In genomic region chr14:29270541-29270940, GRCm38 (mm10) we compare ENCODE assay signal across 20 mouse cellular contexts.
DNase-seq lines count a peak whose midpoint lies in the region; TF ChIP-seq lines count a peak whose summit lies in the region.
"Had no signal": no experiment of that assay in that cellular context is flagged by ENCODE, and none has a peak within 500 bp of the region (broad histone marks: within the 10 kb centered on the region; RNA-seq: fewer than 3 reads in every experiment).

No protein-coding gene starts in this region.

- no peak for TF ChIP-seq CTCF in lung, adult 2 months (IDR thresholded peaks at IDR 0.05; ENCODE audit: insufficient read depth, low read length)

- TF ChIP-seq POLR2A in lung, adult 2 months (IDR thresholded peaks at IDR 0.05; ENCODE audit: borderline replicate concordance, extremely low read depth, low read depth, low read length) = no peak

- H3K4me3 ChIP-seq in lung, adult 2 months (replicated peaks; ENCODE audit: extremely low read depth, low read depth, low read length) = no peak overlapping the region
- H3K4me3 ChIP-seq: embryonic facial prominence, embryonic 13.5 days; embryonic facial prominence, embryonic 15.5 days; erythroblast, embryonic 14.5 days; forebrain, embryonic 13.5 days; forebrain, embryonic 15.5 days had no signal

- H3K4me1 ChIP-seq in lung, adult 2 months (ENCODE audit: control insufficient read depth, insufficient read depth, low read length) = no peaks in the 10 kb centered on the region
- H3K4me1 ChIP-seq: forebrain, embryonic 13.5 days; forebrain, embryonic 15.5 days had no signal

- peak; percentile 15 for DNase-seq in lung, adult 2 months
- DNase-seq in lung, postnatal 4 days = no peak
- DNase-seq in lung, postnatal 25 days (ENCODE audit: low spot score) = peak; percentile 46
- DNase-seq in lung, postnatal 14 days = no peak
- peak; percentile 64 for DNase-seq in lung, postnatal 36 days
- DNase-seq in spleen, postnatal 36 days (ENCODE audit: low spot score in 2 of 2) = no peak
- DNase-seq: adrenal gland, adult 8-10 months; B cell, adult 2 months; cerebellum, adult 11 months; cerebellum, adult 18-20 months; cerebellum, adult 8-10 months; cerebellum, adult 9-11 months; cerebellum, postnatal 14 days; cerebellum, postnatal 36 days; forebrain, postnatal 0 days had no signal

- WGBS in lung, adult 2 months = 76% methylated on average over 5 of the region's 5 CpGs

Comparison
In these comparisons a context has a peak if more than half of its experiments do, and no peak if none do; other contexts are left out.
1. DNase-seq: peak in lung, adult 2 months (single experiment), lung, postnatal 25 days (single experiment) and lung, postnatal 36 days (single experiment); none in lung, postnatal 4 days (0 of 2), lung, postnatal 14 days (single experiment) and spleen, postnatal 36 days (0 of 2).